Mouse (Mus musculus) kidney, adult 11 months (tissue): ENCODE data around the gene Maml3.

Source experiments
- DNase-seq: peaks from one replicate; pipeline ENCODE4 v3.0.0; 2022

Maml3 gene

DNA sequence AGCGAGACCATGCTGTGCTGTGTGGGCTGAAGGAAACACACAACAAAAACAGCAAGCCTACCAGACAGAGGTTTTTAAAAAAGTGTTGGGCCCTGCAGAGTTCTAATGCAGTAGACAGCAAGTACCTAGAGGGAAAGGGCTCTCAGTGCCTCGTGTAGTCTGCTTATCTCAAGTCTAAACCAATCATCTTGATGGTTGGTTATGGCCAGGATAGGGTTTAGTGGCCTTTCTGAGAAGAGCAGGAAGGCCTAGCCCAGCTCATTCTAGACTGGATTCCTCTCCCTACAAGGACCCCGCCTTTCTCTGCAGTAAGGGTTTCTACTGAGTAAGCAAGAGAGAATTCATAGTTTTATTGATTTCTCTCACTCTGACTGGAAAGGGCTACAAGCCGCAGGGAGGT, 61.0 kb downstream of the Maml3 start:
- DNase-seq, result no peak

DNA sequence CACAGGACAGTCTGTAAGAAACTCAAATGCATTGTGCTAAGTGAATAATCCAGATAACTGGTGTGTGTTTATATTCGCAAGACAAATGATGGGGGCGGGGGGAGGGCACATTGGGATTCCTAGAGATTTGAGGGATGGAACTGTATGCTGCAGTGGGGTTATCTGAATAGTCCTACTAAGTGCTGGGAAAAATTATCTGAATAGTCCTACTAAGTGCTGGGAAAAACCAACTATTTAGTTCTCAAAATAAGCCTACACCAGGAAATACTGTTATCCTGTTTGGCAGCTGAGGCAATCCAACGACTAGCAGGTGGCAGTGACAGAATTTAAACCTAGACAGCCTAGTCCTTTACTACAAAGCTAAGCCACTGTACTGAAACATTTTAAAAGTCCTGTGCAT, 62.2 kb downstream of the Maml3 start:
- DNase-seq, result no peak

GRCm38 (mm10) chr3:52039958-52040357, 64.9 kb downstream of the Maml3 start:
- DNase-seq, result no peak

DNA sequence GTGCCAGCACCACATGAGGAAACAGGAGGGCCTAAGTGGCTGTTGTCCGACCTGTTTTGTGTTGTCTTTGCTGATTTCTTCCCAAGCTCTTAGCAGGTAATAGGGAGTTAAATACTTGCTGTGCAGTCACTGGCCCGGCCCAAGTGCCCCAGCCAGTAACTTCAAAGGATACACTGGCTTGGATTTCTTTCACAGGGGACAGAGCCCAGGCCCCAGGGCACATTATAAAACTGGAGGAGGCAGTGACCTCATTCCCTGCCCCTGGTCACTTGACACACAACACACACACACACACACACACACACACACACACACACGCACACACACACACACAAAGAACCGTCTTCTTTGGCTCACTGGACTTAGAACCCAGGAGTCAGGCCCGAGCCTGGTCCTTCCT, 67.6 kb downstream of the Maml3 start:
- DNase-seq, result no peak

GRCm38 (mm10) chr3:52035404-52035803, 69.5 kb downstream of the Maml3 start:
- DNase-seq, result no peak

GRCm38 (mm10) chr3:52033857-52034588, 70.9 kb downstream of the Maml3 start:
- DNase-seq, result no peak

DNA sequence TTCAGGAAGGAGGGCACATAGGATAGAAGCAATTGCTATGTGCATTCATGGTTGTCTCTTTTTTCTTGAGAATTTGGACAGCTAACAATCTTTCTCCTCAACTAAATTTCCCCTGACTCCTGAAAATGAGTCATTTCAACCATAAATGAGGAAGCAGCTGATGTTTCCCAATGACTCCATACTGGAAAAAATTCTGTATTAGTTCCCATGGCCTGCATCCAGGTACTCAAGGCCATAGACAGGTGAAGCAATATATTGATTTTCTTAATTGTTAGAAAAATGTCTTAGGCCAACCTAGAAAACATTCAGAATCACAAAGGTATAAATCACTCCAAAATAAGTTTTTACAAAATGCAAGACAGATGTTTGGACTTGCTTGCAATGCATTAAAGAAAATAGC, 73.5 kb downstream of the Maml3 start:
- no peak for DNase-seq

DNA sequence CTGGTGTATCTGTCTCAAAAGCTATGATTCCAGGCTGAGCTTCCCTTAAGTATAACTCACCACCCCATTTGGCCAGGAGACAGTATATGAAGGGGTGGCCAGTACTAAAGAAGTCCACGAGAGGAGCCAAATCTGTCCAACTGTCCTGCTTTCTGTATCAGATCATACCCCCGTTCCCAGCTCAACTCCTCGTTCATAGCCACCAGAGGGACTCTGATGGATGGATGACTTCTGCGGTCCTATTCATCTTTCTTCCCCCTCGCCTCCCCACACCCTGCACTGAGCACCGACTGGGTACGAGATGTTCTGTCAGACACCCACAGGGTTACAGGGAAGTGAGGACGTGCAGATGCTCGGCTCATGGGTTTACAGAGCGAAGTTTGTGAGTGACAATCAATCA, 74.8 kb downstream of the Maml3 start:
- no peak for DNase-seq

DNA sequence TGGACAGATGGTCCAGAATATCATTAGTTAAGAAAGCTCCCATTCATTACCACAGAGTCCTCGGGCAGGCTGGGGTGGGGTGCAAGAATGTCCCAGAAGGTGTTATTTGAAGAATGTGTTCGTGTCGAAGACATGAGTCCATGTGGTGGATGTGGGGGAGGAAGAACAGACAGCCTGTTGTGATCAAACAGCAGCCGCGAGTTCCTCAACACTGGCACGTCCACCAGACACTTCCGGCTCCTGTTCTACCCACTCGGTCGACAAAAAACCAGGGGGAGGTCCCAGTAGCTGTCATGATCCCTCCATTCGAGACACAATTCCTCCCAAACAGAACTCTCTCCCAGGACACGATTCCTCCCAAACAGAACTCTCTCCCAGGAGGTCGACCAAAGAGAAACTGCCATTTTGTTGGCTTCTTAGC, 75.2 kb downstream of the Maml3 start:
- DNase-seq, result no peak

DNA sequence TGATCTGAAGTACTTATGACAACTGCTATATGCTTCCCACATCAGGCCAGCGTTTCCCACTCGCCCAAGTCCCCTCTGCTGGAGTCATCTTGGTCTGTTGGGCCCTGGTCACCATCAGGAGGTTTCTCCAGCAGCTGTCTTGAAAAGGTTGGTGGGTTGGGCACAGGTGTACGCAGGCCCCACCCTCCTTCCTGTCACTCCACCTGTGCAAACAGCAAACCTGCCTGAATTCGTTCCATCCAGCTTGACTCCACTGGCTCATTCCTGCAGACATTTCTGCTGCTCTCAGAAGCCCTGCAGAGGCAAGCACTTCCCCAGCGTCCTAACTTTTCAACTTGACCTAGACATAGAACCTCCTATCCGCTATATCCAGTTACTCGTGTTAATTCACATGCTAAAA, 76.9 kb downstream of the Maml3 start:
- no peak for DNase-seq

DNA sequence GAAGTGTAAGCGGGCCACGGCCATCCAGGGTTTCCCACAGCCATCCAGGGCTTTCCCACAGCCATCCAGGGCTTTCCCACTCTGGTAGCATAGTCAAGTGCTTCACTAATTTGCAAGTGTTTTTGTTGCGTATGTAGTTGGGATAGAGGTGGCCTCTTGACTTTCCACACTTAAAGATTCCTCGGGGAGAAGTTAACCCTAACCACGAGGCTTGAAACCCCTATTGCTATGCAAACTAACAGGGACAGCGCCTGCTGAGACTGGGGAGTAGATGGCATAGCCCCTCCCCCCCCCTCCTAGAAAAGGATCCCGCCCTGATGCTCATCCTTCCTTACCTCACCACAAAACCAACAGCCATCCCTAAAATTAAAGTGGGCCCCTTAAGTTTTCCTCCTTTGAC, 82.4 kb downstream of the Maml3 start:
- no peak for DNase-seq

- no peak for DNase-seq
Observed at GRCm38 (mm10) chr3:52018103-52018439, 86.8 kb downstream of the Maml3 start.

DNA sequence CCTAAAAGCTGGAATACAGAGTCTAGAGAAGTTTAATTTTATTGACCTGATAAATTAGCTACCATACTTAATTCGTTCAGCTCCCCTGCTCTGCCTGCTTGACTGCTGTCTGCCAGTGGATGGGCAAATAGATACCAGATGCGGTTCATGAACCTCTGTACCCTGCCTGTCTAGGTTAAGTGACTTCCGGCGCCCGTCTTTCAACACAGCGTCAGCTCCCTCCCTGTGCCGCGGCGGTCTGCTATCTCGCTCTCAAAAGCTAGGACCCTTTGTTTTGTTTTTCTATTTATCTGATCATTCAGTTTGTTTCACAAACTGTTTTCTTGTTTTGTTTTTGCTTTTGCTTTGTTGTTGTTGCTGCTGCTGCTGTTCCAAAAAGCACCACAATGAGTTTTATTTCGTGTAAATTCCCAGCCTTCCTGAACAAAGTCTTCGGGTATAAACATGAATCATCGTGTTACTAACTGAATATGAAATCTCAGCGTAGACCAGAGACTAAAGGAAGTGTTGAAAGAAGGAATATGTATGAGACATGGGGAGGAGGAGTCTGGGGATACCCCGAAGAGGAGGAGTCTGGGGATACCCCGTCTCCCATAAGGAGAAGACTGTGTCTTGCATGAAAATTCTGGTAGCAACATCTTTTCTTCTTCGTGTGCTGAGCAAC, 87.3 kb downstream of the Maml3 start:
- no peak for DNase-seq

DNA sequence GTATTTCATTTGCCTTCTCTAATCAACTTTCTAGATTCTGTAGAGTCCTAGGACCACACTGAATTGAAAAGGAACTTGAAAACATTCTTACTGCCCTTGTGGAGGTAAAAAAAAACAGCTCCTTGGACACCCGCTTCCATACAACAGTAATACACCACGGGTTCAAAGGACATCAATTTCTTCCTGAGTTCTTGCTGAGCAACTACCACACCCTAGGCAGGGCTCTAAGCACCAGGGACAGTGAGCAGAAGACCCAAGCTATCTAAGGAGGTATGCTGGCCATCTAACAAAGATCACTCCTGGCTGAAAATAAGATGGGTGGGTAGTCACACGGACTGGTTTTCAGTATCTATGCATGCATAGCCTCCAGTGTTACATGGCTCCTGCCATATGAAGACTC, 88.7 kb downstream of the Maml3 start:
- no peak for DNase-seq

GRCm38 (mm10) chr3:52015556-52015955, 89.3 kb downstream of the Maml3 start:
- no peak for DNase-seq

- DNase-seq, result no peak
Observed at GRCm38 (mm10) chr3:52011032-52011710, 93.7 kb downstream of the Maml3 start.

DNA sequence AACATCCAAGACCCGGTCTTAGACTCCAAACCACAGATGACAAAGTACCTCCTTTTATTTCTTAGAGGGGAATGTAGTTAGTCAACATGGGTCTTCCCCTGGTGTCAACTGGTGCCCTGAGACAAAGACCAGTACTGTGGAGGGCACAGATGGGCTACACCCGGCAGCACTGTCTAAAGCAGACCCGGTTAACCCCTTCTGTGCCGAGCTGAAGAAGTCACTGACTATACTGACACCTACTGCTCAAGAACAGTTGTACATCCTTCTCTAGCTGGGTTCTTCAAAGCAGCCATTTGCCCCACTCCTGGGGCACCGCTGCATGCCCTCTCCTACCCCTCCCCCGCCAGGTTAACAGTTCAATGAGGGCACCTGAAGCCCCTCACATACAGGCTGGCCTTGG, 95.6 kb downstream of the Maml3 start:
- no peak for DNase-seq

- DNase-seq, result peak; percentile 18
Observed at GRCm38 (mm10) chr3:52007602-52008252, 97.1 kb downstream of the Maml3 start.

DNA sequence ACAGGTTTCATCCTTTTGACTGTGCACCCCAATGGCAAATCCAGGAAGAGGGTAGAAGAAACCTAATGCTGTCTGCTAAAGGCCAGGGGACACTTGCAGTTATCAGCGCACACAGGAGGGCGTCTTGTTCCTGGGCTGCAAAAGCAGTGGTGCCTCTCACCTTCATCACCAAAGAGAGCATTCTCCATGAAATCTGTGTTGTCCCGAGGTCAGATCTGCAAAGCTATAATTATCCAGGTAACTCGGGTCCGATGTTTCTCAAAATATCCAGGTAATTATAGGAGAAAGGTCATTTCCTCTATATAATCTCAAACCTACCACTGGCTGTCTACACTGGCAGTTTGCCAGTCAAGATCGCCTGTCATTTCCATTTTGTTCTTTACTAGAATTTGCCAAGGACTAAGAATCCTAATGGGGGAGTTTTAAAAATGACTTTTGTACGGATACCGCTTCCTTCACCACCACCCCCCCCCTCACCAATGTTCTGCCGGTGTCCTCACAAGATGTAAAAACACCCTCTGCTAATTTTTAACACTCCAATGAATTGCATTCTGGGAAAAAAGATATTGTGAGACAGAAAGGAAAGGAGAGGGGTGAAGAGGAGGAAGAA, 98.0 kb downstream of the Maml3 start:
- no peak for DNase-seq

GRCm38 (mm10) chr3:52003663-52004062, 101.2 kb downstream of the Maml3 start:
- no peak for DNase-seq

DNA sequence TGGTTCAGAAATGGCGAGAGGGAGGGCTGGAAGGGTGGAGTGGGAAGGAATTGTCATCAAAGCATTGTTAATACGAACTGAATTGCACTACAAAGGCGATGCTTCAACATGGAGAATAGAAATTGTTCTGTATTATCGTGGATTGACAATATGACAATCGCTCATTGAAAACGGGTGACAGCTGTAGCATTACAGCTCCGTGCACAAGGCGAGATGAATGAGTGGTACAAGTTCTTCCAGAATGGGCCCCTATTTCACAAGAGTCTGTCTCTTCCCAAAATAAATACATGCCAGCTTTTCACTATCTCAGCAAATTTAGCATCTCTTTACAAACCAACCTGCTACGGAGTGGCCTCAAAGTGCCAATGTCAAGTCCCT, 103.4 kb downstream of the Maml3 start:
- DNase-seq, result no peak

- DNase-seq, result no peak
Observed at GRCm38 (mm10) chr3:52000871-52001517, 103.9 kb downstream of the Maml3 start.
